Mouse (Mus musculus) olfactory bulb, adult 2 months (tissue): ENCODE measurements around the gene Dusp18. TPM values are rescaled to one million over a fixed set of nuclear protein-coding genes. Genes with fewer than 3 reads are reported as not detected.
A peak's percentile ranks its signal among the peaks of the same experiment; 100 is the strongest.

Experiments
- H3K27ac ChIP-seq: fragments of 200-500 bp; 2 replicates; pipeline ENCODE4 v1.5.1; 2012; ENCODE audit warnings: low read depth, low read length; ENCODE audit not compliant: insufficient read depth
- H3K4me1 ChIP-seq: fragments of 200-500 bp; 2 replicates; pipeline ENCODE4 v1.6.1; 2012; ENCODE audit warnings: low read length; ENCODE audit not compliant: control insufficient read depth, insufficient read depth
- H3K4me3 ChIP-seq: fragments of 200-500 bp; 2 replicates; pipeline ENCODE4 v1.5.1; 2012; ENCODE audit warnings: mild to moderate bottlenecking, low read depth, low read length, moderate library complexity; ENCODE audit not compliant: insufficient read depth
- CTCF ChIP-seq: fragments of 200-500 bp; IDR thresholded peaks from 2 replicates; pipeline ENCODE4 v1.5.1; 2012; ENCODE audit warnings: low read depth, mild to moderate bottlenecking, low read length, moderate library complexity; ENCODE audit not compliant: insufficient read depth
- POLR2A ChIP-seq: fragments of 200-500 bp; IDR thresholded peaks from 2 replicates; pipeline ENCODE4 v1.6.1; 2012; ENCODE audit warnings: mild to moderate bottlenecking, low read depth, low read length, moderate library complexity; ENCODE audit not compliant: insufficient read depth
- WGBS: fragments of 180-500 bp; shearing (Covaris S2); methylation state at CpG from one replicate; pipeline ENCODE4 v1.1.7; 2018; 5-methylcytosine and 5-hydroxymethylcytosine counted together
- polyA plus RNA-seq: library from polyadenylated mRNA; stranded (reverse); fragments of >200 nt; gene quantifications from 2 replicates; pipeline ENCODE4 v1.2.4, GENCODE M21; 2012; ENCODE audit warnings: low replicate concordance; ENCODE audit not compliant: missing spikeins, insufficient read depth, insufficient read length

The Dusp18 gene
- polyA plus RNA-seq, 1 experiment = not detected

DNA sequence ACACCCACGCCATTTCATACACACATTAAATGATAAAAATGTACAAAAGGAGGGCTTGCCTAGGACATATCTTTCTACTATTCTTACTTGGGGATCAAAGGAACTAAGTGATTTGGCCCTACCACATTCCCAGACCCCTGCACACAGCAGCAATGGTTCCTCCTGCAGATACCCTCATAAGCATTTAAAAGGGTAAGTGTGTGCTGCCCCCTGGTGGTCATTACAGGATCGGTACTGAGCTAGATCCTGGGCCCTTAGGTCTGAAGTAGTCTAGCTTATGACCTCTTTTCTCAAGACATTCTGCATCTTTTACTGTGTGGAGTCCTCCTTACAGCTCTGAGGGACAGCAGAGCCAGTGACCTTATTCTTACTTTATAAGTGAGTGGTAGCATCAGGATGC, 15.2 kb upstream of the Dusp18 start:
- no peak overlapping the region for H3K27ac ChIP-seq
- H3K4me1 ChIP-seq = no peaks in the 10 kb centered on the region
- TF ChIP-seq CTCF = no peak
- no peak for TF ChIP-seq POLR2A
- no peak overlapping the region for H3K4me3 ChIP-seq
- WGBS = 39% methylated on average over 2 of the region's 2 CpGs

DNA sequence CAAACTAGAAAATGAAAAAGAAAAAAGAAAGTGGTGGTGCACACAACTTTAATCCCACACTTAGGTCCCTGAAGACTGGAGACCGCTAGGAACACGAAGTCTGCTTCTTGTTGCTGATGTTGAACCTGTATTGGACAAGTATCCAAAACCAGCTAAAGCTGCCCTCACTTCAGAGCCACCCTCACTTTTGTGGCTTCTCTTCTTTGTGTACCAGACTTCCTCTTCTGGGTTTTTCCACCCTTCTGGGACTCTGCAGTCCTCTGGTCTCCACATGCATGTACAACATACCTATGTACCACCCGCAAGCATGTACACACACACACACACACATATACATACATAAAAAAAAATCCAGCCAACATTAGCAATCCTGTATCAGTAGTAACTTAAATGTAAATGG, 11.3 kb upstream of the Dusp18 start:
- Histone ChIP-seq H3K27ac (no peak overlapping the region), H3K4me1 (no peaks in the 10 kb centered on the region), H3K4me3 (no peak overlapping the region)
- TF ChIP-seq POLR2A (no peak), CTCF (no peak)
- WGBS = 90% methylated on average over 3 of the region's 3 CpGs

DNA sequence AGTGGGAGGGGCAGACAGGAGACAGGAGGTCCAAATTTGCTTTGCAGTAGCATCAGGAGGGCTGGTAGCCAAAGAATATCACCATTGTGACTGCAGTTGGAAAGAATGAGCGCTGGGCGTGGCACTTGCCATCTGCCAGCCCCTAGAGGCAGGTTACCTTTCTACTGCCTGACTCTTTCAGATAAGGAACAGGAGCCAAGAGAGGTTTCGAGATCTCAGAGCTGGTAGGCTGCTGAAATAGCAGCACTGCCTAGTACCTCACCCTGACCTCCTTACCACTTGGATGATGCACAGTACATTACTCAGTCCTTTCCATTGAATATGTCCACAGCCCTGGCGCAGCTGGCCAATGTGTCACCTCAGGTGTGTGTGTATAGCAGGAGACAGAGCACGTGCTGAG, 7.7 kb upstream of the Dusp18 start:
- no peak overlapping the region for H3K4me3 ChIP-seq
- no peak for TF ChIP-seq CTCF
- TF ChIP-seq POLR2A = no peak
- H3K27ac ChIP-seq = no peak overlapping the region
- 84% methylated on average over 5 of the region's 5 CpGs for WGBS
- no peaks in the 10 kb centered on the region for H3K4me1 ChIP-seq

DNA sequence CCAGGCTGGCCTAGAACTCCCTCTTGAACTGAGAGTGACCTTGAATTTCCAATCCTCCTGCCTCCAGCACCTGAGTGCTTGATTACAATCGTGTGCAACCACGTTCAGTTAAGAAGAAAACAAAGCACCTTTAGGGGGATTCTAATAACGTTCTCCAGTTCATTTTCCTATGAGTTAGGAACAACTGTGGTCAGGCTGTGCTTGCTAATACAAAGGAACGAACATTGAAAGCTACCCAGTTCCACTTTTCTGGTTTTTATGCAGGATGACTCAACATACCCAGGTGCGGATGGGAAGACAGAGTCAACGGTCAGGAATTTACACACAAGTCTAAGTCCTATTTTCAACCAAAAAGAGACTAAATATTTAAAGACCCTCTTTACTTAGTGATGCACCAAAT, 1.1 kb upstream of the Dusp18 start:
- Histone ChIP-seq H3K27ac (no peak overlapping the region), H3K4me3 (no peak overlapping the region), H3K4me1 (peaks cover 22% of the 10 kb centered on the region)
- WGBS = 70% methylated on average over 6 of the region's 6 CpGs
- TF ChIP-seq POLR2A (no peak), CTCF (no peak)

DNA sequence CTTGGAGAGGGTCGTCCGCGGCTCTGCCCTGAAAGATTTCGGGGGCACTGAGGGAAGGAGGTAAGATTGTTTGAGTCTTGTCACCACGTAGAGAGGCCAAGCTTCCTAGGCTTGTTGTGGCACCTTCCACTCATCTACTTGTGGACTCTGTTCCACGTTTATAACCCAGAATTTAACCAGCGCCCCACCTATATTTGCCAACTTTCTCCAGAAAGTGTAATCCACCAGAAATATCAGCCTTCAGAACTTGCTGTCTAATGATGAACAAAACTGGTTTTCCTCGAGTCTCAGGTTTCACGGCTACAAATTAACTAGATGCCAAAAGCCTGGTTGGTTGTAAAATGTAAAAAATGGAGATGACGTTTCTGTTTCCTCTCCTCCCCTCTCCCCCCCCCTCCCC, 418 bp downstream of the Dusp18 start:
- WGBS = 2% methylated on average over 10 of the region's 10 CpGs
- H3K4me1 ChIP-seq = peaks cover 28% of the 10 kb centered on the region
- H3K27ac ChIP-seq = peak overlapping the region; percentile 53
- H3K4me3 ChIP-seq = peak overlapping the region; percentile 54
- TF ChIP-seq POLR2A (no peak), CTCF (no peak)

DNA sequence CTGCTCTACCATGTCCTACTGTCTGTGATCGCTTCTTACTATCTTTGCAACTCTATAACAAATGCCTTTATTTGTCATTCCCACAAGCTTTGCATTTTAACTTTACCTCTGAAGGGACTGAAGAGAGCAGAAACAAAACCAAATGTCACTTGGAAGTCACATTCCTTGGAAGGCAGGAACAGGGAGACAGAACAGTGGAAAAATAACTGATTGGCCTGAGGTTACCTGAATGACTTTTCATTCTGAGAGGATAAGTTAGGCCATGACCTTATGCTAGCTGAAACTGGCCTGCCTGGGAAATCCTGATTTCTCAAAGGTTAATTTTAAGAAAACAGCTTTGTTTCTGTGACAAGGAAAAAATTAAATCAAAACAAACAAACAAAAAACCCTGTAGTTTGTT, 893 bp downstream of the Dusp18 start:
- 82% methylated on average over 1 of the region's 1 CpGs for WGBS
- H3K27ac ChIP-seq = no peak overlapping the region
- no peak for TF ChIP-seq POLR2A
- no peak for TF ChIP-seq CTCF
- H3K4me3 ChIP-seq = no peak overlapping the region
- peaks cover 28% of the 10 kb centered on the region for H3K4me1 ChIP-seq

DNA sequence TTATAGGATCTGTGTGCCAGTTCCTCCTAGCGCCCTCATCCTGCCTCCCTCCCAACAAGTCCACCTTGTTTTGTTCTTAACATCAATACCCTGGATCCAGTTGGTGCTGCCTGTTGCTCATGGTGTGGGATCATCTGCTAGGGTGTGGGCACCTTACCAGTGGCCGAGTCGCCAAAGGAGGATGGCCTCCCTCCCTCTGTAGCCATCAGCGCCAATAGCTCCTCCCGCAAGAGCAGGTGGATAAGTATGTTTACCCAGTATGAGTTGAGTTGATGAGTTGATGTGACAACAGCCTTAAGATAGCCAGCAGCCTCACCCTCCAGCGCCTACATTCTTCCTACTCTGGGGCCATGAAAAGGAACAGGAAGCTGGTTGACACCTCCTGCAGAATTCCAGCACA, 5.3 kb downstream of the Dusp18 start:
- Histone ChIP-seq H3K4me1 (peaks cover 32% of the 10 kb centered on the region), H3K27ac (no peak overlapping the region), H3K4me3 (no peak overlapping the region)
- TF ChIP-seq POLR2A (no peak), CTCF (no peak)
- 84% methylated on average over 6 of the region's 6 CpGs for WGBS

DNA sequence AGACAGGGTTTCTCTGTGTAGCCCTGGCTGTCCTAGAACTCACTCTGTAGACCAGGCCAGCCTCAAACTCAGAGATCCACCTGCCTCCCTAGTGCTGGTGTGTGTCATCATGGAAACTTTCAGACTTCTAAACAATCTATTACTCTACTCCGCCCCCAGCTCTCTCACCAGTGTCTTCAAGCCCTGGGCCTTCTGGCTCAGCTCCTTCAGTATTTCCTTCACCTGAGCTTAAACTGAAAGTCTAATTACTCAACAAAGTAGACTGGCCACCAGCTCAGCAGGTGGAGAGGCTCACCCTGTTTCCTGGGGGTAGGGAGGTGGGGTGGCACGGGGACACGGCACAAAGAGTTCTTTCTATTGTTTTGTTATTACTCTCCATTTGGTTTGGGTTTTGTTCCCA, 7.5 kb downstream of the Dusp18 start:
- WGBS = 77% methylated on average over 3 of the region's 3 CpGs
- TF ChIP-seq CTCF (no peak), POLR2A (no peak)
- Histone ChIP-seq H3K27ac (no peak overlapping the region), H3K4me3 (no peak overlapping the region), H3K4me1 (peaks cover 24% of the 10 kb centered on the region)

DNA sequence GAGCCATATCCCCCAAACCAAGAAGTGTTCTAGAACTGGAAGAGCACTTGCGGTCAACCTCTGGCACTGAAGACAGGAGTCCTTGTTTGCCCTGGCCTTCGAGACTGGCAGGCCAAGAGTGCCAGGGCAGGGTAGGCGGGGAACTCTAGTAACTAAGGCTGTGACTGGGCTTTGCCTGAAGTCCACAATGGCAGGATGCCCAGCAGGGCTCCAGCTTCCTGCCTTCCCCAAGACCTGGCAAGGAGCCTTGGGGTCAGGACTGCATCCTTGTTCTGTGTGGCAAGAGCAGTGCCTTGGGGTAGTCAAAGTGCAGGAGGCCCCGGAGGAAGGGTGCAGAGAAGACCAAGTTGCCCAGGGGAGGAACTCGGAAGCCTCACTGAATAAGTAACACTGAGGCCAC, 8.0 kb downstream of the Dusp18 start:
- Histone ChIP-seq H3K4me1 (peaks cover 29% of the 10 kb centered on the region), H3K4me3 (no peak overlapping the region), H3K27ac (no peak overlapping the region)
- TF ChIP-seq CTCF (no peak), POLR2A (no peak)
- 54% methylated on average over 5 of the region's 5 CpGs for WGBS

DNA sequence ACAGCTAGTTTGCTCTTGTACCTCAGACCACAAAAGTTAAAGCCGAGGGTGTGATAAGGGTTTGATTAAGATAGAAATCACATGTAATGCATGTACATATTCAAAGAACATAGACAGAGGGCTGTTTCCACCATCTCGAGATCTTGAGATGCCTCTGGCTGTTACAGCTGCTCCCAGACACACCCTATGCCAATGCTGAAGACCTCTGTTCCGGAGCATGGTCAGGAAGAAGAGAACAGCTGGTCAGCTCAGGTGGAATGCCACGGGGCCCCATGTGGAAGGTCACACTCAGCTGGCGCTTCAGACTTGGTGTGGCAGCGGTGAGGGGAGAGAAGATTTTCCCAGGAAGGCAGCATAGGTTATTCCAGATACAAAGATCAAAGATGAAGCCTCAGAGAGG, 9.6 kb downstream of the Dusp18 start:
- TF ChIP-seq CTCF (no peak), POLR2A (no peak)
- Histone ChIP-seq H3K4me1 (peaks cover 33% of the 10 kb centered on the region), H3K27ac (no peak overlapping the region), H3K4me3 (no peak overlapping the region)
- 90% methylated on average over 6 of the region's 6 CpGs for WGBS

DNA sequence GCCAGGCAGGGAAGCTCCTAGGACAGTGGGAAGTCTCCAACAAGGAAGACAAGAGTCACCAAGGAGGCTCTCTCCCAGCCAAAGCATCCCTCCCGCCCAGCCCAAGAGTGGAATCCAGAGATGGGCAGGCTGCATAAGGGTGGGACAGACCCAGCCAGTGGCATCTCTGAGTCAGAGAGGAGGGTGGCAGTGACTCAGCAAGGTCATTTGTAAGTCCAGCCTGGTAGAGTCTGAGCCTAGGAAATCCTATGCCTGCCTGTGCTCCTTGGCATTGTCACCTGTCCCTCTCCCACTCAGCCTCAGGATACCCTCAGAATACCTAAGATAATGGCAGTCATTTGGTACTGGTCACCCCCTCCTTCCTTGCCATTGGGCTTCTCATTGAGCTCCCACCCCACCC, 10.4 kb downstream of the Dusp18 start:
- no peak for TF ChIP-seq CTCF
- TF ChIP-seq POLR2A = no peak
- Histone ChIP-seq H3K4me3 (no peak overlapping the region), H3K27ac (no peak overlapping the region), H3K4me1 (peaks cover 37% of the 10 kb centered on the region)
- WGBS = 95% methylated on average over 1 of the region's 1 CpGs
